Mouse (Mus musculus): ENCODE results near the gene Tmem104.

DNA sequence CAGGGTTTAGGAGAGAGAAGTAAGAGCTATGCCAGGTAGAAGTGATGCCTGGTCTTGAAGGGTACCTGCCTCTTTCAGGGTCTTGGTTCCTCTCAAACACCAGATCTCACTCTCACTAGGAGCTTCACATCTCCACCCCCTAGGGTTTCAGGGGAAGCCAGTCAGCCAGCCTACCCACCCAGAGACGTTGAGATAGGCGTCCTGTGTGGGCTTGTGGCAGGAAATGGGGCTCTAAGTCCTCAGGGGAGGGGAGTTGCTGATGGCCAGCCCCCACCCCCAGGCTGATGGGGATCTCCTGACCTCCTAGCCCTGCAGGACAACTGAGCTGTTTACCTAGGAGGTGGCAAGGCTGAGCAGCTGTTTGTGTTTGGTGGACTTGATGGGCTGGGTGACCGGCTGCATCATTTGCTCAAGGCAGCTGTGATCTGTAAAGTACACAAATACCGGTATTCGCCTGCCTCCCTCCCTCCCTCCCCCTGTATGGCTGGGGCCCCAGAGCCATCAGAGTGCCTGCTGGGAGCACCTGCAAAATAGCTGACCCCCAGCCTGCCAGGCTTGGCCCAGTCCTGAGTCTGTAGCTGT, 32.1 kb upstream of the Tmem104 start:
- TF ChIP-seq POLR2A (IDR thresholded peaks at IDR 0.05; ENCODE audit: extremely low read depth, insufficient read depth, low read length): no peak
- no peak for TF ChIP-seq CTCF (IDR thresholded peaks at IDR 0.05; ENCODE audit: low read depth, low read length)

All from liver, adult 2 months (tissue).